Mouse (Mus musculus) midbrain, embryonic 14.5 days (tissue): ENCODE data around the gene Slc29a3. TPM values are rescaled to one million over a fixed set of nuclear protein-coding genes. Genes with fewer than 3 reads are reported as not detected.

ENCODE experiments used
- ATAC-seq: fragments of 200-750 bp; cut with Nextera tagmentation; 2 replicates; pipeline ENCODE4 v1.8.0; 2017; ENCODE audit warnings: moderate number of reproducible peaks, moderate library complexity; ENCODE audit not compliant: low FRiP score, low TSS enrichment
- DNase-seq: peaks from one replicate; pipeline ENCODE4 v3.0.0-alpha.2; 2015
- H3K27ac ChIP-seq: fragments of 300-500 bp; sonication (generic); replicated peaks from 2 replicates; pipeline ENCODE4 v1.5.1; 2014; ENCODE audit warnings: mild to moderate bottlenecking, low read depth, low read length, moderate library complexity
- H3K27me3 ChIP-seq: fragments of 300-500 bp; sonication (generic); 2 replicates; pipeline ENCODE4 v1.6.1; 2014; ENCODE audit warnings: low read length, control low read depth, mixed read lengths; ENCODE audit not compliant: control insufficient read depth, insufficient read depth
- H3K36me3 ChIP-seq: fragments of 300-500 bp; sonication (generic); 2 replicates; pipeline ENCODE4 v1.6.1; 2014; ENCODE audit warnings: low read length, control low read depth; ENCODE audit not compliant: control insufficient read depth, insufficient read depth
- H3K4me1 ChIP-seq: fragments of 300-500 bp; sonication (generic); 2 replicates; pipeline ENCODE4 v1.6.1; 2014; ENCODE audit warnings: mild to moderate bottlenecking, antibody characterized with exemption, low read length, control low read depth; ENCODE audit not compliant: control insufficient read depth, insufficient read depth
- H3K4me2 ChIP-seq: fragments of 300-500 bp; sonication (generic); 2 replicates; pipeline ENCODE4 v1.6.1; 2014; ENCODE audit warnings: mild to moderate bottlenecking, low read length, moderate library complexity
- H3K4me3 ChIP-seq: fragments of 300-500 bp; sonication (generic); replicated peaks from 2 replicates; pipeline ENCODE4 v1.5.1; 2014; ENCODE audit warnings: low read depth, low read length
- H3K9ac ChIP-seq: fragments of 300-500 bp; sonication (generic); replicated peaks from 2 replicates; pipeline ENCODE4 v1.6.1; 2014; ENCODE audit warnings: mild to moderate bottlenecking, low read length, moderate library complexity
- H3K9me3 ChIP-seq: fragments of 300-500 bp; sonication (generic); 2 replicates; pipeline ENCODE4 v1.6.1; 2016; ENCODE audit warnings: low read length, control low read depth, mixed read lengths; ENCODE audit not compliant: control insufficient read depth
- WGBS: fragments of 180-500 bp; shearing (Covaris S2); extraction: QIAGEN DNeasy Blood & Tissue Kit; methylation state at CpG from one replicate; pipeline ENCODE4 v1.1.7; 2014; 5-methylcytosine and 5-hydroxymethylcytosine counted together
- polyA plus RNA-seq: library from polyadenylated mRNA; unstranded; fragments of >200 nt; fragmentation: Nextera tagmentation; extraction: Ambion mirVana; gene quantifications from 2 replicates; pipeline ENCODE4 v1.2.1, GENCODE M21; 2014

The Slc29a3 gene
- polyA plus RNA-seq, 1 experiment from 2014 or later, result 8.5 TPM

- no peak overlapping the region for H3K27ac ChIP-seq
- H3K27me3 ChIP-seq, result no peaks in the 10 kb centered on the region
- no peak overlapping the region for H3K9ac ChIP-seq
- 77% methylated on average over 6 of the region's 6 CpGs for whole genome bisulfite sequencing
- no peak overlapping the region for H3K4me3 ChIP-seq
- DNase-seq (peak; percentile 48), ATAC-seq (no peak)
- H3K9me3 ChIP-seq, result no peaks in the 10 kb centered on the region
- H3K4me1 ChIP-seq, result no peaks in the 10 kb centered on the region
- H3K4me2 ChIP-seq, result no peak overlapping the region
- H3K36me3 ChIP-seq, result no peaks in the 10 kb centered on the region
Observed at GRCm38 (mm10) chr10:60775473-60775872, 22.9 kb upstream of the Slc29a3 start.

GRCm38 (mm10) chr10:60774616-60775015, 22.0 kb upstream of the Slc29a3 start:
- no peaks in the 10 kb centered on the region for H3K4me1 ChIP-seq
- no peak for DNase-seq
- WGBS, result 90% methylated on average over 13 of the region's 13 CpGs
- no peak for ATAC-seq
- H3K36me3 ChIP-seq, result no peaks in the 10 kb centered on the region
- no peaks in the 10 kb centered on the region for H3K27me3 ChIP-seq
- no peaks in the 10 kb centered on the region for H3K9me3 ChIP-seq
- H3K9ac ChIP-seq, result no peak overlapping the region
- no peak overlapping the region for H3K4me2 ChIP-seq
- H3K4me3 ChIP-seq, result no peak overlapping the region
- H3K27ac ChIP-seq, result no peak overlapping the region

- no peaks in the 10 kb centered on the region for H3K9me3 ChIP-seq
- no peak for ATAC-seq
- no peak overlapping the region for H3K4me2 ChIP-seq
- no peaks in the 10 kb centered on the region for H3K36me3 ChIP-seq
- H3K9ac ChIP-seq, result no peak overlapping the region
- no peaks in the 10 kb centered on the region for H3K4me1 ChIP-seq
- 74% methylated on average over 4 of the region's 4 CpGs for WGBS
- DNase-seq, result no peak
- H3K4me3 ChIP-seq, result no peak overlapping the region
- no peaks in the 10 kb centered on the region for H3K27me3 ChIP-seq
- no peak overlapping the region for H3K27ac ChIP-seq
Observed at GRCm38 (mm10) chr10:60770855-60771254, 18.3 kb upstream of the Slc29a3 start.

- H3K4me2 ChIP-seq, result no peak overlapping the region
- H3K27me3 ChIP-seq, result no peaks in the 10 kb centered on the region
- H3K36me3 ChIP-seq, result no peaks in the 10 kb centered on the region
- no peak overlapping the region for H3K4me3 ChIP-seq
- ATAC-seq (no peak), DNase-seq (no peak)
- H3K9ac ChIP-seq, result no peak overlapping the region
- H3K27ac ChIP-seq, result no peak overlapping the region
- no peaks in the 10 kb centered on the region for H3K4me1 ChIP-seq
- no peaks in the 10 kb centered on the region for H3K9me3 ChIP-seq
- WGBS, result 86% methylated on average over 7 of the region's 7 CpGs
Observed at GRCm38 (mm10) chr10:60768614-60769013, 16.0 kb upstream of the Slc29a3 start.

DNA sequence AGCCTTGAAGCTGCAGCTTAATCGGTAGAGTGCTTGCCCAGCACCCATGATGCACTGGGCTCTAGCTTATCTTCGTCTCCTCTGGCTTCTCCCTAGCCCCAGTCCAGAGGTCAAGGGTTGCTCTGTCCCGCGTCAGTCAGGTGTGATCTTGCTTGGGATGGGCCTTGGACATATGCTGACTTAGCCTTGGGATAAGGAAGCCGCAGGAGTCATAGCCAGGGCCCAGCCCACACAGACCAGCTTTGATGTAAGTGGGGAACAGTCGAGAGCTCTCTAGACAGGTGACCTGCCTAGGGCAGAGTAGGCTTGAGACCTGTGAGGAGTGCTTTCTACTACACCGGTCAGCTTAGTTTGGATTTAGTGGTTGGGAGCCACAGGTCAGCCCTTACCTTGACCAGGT, 14.8 kb upstream of the Slc29a3 start:
- Histone ChIP-seq H3K27me3 (no peaks in the 10 kb centered on the region), H3K36me3 (no peaks in the 10 kb centered on the region), H3K9ac (no peak overlapping the region), H3K4me1 (no peaks in the 10 kb centered on the region), H3K9me3 (no peaks in the 10 kb centered on the region), H3K4me2 (no peak overlapping the region), H3K27ac (no peak overlapping the region), H3K4me3 (no peak overlapping the region)
- WGBS, result 90% methylated on average over 7 of the region's 7 CpGs
- DNase-seq (no peak), ATAC-seq (no peak)

DNA sequence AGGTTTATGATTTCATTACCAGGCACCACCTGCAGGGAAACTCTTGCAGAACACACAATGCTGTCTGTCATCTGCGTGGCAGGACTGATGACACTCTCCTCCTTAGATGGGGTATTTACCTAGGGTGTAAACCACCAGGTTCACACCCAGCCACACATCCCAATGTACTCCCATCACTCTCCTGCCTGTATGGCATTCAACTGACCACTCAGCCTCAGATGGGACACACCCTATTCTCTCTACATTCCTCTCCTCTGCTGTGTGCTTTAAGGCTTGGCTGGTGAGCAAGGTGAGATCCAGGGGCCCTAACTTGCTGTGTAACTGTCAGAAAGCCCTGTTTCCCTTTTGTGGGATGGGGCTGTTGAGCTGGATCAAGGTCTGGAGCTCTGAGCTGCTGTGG, 9.5 kb upstream of the Slc29a3 start:
- Histone ChIP-seq H3K4me1 (no peaks in the 10 kb centered on the region), H3K27me3 (no peaks in the 10 kb centered on the region), H3K36me3 (no peaks in the 10 kb centered on the region), H3K27ac (no peak overlapping the region), H3K4me3 (no peak overlapping the region), H3K9ac (no peak overlapping the region), H3K9me3 (no peaks in the 10 kb centered on the region), H3K4me2 (no peak overlapping the region)
- ATAC-seq (no peak), DNase-seq (no peak)
- WGBS, result 76% methylated on average over 1 of the region's 1 CpGs

DNA sequence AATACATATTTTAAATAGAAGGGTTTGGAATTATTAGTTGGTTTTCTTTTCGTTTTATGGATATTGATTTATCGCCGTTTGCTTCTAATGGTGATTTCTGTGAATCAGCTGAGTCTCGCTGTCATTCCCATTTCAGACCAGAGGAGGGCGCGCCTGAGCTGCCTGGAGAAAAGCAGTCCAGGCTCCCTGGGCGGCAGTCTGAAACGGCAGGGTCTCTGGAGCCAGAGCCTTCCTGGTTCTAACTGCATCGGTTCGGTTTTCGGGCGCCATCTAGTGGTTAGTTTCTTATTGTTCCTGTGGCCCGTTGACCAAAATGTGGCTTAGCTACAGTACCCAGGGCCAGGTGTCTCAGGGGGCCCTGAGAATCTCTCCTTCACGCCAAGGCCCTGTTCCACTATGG, 7.8 kb upstream of the Slc29a3 start:
- no peaks in the 10 kb centered on the region for H3K36me3 ChIP-seq
- H3K4me2 ChIP-seq, result no peak overlapping the region
- WGBS, result 5% methylated on average over 14 of the region's 14 CpGs
- peak; percentile 75 for ATAC-seq
- no peak overlapping the region for H3K27ac ChIP-seq
- peak; percentile 98 for DNase-seq
- no peak overlapping the region for H3K4me3 ChIP-seq
- no peaks in the 10 kb centered on the region for H3K9me3 ChIP-seq
- H3K27me3 ChIP-seq, result no peaks in the 10 kb centered on the region
- H3K4me1 ChIP-seq, result no peaks in the 10 kb centered on the region
- no peak overlapping the region for H3K9ac ChIP-seq

- Histone ChIP-seq H3K4me3 (no peak overlapping the region), H3K4me1 (no peaks in the 10 kb centered on the region), H3K9ac (no peak overlapping the region), H3K27me3 (no peaks in the 10 kb centered on the region), H3K27ac (no peak overlapping the region), H3K4me2 (no peak overlapping the region), H3K9me3 (no peaks in the 10 kb centered on the region), H3K36me3 (no peaks in the 10 kb centered on the region)
- DNase-seq (peak; percentile 87), ATAC-seq (no peak)
- 5% methylated on average over 7 of the region's 7 CpGs for WGBS
Observed at GRCm38 (mm10) chr10:60756992-60757391, 4.4 kb upstream of the Slc29a3 start.

DNA sequence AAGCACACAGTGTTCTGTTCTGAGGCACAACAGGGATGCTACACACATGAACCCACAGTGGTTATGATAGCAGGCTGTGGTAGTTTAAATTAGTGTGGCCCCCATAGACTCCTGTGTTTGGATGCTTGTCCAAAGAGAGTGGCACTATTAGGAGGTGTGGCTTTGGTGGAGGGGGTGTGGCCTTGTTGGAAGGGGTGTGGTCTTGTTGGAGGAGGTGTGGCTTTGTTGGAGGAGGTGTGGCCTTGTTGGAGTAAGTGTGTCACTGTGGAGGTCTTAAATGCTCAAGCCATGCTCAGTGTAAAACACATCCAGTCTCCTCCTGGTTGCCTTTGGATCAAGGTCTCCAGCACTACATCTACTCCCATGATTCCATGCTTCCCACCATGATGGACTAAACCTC, 3.6 kb upstream of the Slc29a3 start:
- Histone ChIP-seq H3K9me3 (no peaks in the 10 kb centered on the region), H3K27me3 (no peaks in the 10 kb centered on the region), H3K27ac (no peak overlapping the region), H3K9ac (no peak overlapping the region), H3K4me1 (peaks cover 3% of the 10 kb centered on the region; the same call in 1 of the 2 replicates), H3K4me2 (no peak overlapping the region), H3K4me3 (no peak overlapping the region), H3K36me3 (no peaks in the 10 kb centered on the region)
- ATAC-seq (no peak), DNase-seq (no peak)
